Mouse (Mus musculus): Measurements from ENCODE around the gene Fstl3.

Fstl3 gene

DNA sequence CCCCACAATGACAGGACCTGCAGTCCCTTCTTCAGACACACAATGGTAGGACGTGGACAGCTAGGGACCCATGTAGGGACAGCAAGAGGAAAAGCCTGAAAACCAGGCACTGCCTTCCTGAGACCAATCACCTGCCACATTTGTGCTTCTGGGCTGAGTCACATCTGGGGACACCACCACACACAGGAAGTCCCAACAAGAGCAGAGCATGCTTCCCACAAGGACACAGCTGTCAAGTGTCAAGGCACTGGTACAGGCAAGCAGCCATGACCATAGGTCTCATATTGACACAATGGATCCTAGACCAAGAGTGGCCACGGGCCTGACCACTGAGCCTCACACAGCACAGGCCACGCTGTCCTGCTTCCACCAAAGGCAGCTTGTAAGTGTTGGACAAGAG lies 14.2 kb upstream of the Fstl3 start:
- no peak for DNase-seq

DNA sequence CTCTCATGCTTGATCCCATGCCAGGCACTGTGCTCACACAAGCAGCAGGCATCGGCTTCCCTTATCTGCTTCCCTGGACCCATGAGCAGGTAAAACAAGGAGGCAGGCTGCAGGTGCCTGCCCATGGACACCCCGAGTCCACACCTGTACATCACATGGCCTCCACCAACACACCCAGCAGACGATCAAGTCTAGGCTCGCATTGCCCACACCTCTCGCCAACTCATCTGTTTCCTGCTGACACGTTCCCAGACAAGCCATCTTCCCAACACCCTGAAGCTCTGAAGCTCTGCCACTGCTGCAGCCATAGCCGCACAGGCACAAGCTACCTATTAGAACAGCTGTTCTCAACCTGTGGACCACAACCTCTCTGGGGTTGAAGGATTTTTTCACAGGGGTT lies 12.8 kb upstream of the Fstl3 start:
- no peak for DNase-seq

DNA sequence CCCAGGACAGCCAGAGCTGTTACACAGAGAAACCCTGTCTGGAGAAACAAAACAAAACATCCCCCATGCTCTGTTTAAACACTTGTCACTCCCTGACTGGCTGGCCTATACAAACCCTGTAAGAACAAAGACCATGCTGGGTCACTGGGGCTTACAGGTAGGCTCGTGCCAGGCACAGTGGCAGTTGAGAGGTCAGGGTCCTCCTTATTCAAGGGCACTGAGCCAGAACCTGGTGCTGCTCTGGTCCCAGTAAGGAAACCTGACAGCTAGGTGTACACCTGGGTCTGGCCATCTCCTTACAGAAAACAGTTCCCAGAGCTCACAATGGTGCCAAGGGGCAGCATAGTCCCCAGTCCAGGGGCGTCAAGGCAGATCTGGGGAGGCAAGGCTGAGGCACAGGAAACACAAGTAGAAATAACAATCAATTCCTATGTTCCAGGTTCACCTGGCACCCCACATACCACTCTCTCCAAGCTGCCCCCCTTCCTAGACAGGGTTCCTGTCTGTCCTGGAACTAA lies 11.8 kb upstream of the Fstl3 start:
- no peak for DNase-seq

DNA sequence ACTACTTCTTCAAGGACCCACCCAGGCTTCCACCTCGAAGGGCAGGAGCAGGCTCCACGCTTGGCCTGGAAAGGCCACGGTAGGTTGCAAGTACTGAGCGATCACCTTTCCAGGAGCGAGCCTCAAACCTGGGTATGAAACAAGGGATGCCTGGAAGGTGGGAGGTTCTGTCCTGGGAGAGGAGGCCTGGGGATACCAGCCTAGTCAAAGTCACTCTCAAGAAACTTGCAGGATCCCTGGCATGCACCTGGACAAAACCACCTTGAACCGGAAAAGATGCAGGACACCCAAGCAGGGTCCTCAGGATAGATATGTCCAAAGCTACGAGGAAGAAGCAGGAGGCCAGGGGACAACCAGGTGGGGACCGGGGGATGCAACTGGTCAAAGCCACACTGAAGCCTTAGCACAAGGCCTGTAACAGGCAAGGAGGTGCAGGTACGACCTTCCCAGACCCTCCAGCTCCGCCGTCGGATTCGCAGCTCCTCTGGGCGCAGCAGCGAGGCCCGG lies 11.0 kb upstream of the Fstl3 start:
- no peak for DNase-seq

DNA sequence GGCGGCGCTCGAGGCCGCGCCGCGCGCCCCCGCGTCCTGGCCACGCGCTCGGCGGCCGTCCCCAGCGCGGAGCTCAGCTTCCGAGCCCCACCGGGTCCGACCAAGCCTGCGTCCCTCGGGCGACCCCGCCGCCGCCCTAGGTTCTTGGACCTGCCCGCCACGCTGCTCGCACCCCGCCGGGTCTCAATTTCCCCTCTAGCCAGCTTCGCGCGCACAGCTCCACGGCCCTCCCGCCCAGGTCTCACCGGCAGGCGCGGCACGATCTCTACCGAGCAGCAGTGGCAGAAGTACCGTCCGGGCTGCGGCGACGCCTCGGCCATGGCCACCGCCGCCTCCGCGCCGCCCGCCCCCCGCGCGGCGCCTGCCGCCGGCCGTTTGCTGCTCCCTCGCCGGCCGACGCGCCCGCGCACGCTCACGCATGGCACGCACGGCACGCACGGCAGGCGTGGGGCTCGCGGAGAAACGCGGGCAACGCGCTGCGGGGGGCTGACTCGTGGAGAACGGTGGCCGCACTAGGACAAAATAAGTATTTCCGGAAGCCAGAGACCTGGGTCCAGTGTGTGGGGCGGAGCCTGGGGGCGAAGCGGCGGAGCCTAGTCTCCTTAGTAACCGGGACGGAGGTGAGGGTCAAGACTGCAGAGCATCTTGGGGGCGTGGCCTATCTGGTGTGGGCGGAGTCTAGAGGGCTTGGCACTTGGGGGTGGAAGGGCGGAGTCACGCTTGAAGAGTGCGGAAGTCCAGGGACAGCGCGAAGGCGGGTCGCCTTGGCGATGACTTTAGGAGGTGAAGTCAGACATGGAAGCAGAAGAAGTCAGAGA lies 10.4 kb upstream of the Fstl3 start, which contains the start of gene Rnf126:
Gene Rnf126, minus strand, starts transcription at position 445 of the 818 bp plus-strand sequence.
- peak; percentile 100 for DNase-seq

DNA sequence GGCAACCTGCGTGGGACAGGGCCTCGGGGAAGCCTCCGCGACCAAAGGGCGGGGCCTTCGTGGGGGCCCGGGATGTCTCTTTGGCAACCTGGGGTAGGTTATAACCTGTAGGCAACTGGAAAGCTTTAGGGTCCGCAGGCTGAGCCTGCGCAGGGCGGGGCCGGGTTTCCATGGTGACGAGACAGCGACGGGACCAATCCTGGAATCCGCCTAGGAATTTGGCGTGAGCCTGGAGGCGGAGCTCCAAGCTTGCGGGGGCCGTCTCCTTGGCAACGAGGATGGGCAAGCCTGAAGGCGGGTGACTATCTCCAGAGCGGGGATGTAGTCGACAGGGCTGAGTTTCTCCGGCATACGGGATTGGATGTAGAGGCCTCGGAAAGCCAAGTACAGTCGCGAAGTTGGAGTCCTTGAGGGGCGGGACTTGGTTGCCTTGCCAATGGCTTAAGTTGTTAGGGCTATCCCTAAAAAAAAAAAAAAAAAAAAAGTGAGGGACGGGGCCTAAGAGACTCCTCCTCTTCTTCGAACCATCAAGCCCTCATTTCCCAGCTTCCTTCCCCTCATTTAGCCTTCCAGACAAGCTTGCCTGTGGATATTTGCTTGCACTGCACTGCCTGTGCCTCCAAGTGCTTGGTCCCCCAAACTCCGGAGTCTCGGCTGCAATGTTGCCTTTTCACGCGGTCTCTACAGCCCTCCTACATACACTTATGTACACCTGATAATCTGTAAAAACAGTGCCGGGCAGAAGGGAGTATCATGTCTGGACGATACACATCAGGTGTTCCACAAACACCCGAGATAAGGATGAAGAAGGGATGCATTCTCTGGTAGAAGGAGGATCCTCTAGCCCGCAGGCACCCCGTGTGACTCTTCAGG lies 9.5 kb upstream of the Fstl3 start:
- peak; percentile 91 for DNase-seq

DNA sequence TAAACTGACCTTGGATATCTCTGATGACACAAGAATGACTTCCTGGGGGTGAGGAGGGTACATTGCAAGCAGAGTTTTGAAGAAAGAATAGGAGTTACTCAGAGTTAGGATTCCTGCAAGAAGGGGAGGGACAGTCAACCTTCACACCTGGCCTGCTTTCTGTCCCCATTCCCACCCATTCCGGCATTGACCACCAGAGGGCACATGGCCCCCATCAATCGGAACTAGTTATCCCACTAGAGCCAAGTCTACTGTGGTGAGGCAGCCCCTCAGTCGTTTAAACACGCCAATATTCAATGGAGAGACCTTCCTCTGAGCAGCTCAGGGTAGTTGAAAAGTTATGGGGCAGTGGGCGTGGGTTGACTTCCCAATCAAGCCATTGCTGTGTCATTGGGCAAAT lies 8.7 kb upstream of the Fstl3 start:
- DNase-seq = peak; percentile 79

DNA sequence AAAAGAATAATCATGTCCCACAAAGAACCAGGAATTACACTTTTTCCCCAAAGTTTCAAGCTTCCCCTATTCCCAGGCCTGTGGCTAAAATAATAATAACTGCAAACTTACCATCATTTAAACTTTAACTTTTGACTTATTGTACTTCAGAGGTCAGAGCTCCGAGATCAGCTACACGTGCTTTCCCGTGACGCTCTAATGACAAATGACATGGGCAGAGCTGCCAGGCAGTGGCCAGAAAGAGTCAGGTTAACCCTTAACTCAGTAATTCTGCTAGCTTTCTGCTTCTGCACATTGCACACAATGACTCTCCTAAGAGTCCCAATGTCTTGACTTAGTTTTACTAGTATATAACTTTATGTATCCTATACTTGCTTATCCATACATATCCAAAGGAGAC lies 7.7 kb upstream of the Fstl3 start:
- DNase-seq = no peak

DNA sequence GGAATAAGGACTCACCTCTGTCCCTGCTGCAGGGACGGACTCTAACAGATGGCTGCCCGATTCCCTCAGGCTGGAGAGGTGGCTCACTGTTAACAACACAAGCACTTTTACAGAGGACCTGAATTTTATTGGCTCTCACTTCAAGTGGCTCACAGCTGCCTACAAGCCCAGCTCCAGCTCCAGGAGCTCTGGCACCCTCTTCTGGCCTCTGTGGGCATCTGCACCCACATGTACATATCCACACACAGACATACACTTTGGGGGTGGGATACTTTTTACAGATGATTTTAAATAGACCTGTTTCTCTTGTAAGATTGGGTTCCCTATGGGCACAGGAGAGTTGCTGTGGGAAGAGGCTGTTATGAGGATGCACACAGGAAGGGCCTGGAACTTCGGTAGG lies 4.8 kb upstream of the Fstl3 start:
- no peak for DNase-seq

DNA sequence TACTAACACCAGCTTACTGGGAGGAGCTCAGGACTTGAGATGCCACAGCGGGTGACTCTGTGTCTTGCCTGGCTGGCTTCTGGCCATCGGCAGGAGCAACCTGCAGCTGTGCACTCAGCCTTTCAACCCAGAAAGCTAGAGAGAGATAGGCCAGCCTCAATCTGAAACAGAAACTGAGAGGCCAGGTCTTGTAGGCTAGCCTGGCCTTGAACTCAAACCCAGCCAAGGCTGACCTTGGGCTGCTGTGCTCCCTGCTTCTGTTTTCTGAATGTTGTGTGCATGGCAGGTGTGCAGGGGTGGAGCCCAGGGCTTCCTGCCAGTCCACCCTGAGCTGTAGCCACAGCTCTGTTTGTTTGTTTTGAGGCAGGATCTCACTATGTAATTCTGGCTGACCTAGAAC lies 3.9 kb upstream of the Fstl3 start:
- no peak for DNase-seq

DNA sequence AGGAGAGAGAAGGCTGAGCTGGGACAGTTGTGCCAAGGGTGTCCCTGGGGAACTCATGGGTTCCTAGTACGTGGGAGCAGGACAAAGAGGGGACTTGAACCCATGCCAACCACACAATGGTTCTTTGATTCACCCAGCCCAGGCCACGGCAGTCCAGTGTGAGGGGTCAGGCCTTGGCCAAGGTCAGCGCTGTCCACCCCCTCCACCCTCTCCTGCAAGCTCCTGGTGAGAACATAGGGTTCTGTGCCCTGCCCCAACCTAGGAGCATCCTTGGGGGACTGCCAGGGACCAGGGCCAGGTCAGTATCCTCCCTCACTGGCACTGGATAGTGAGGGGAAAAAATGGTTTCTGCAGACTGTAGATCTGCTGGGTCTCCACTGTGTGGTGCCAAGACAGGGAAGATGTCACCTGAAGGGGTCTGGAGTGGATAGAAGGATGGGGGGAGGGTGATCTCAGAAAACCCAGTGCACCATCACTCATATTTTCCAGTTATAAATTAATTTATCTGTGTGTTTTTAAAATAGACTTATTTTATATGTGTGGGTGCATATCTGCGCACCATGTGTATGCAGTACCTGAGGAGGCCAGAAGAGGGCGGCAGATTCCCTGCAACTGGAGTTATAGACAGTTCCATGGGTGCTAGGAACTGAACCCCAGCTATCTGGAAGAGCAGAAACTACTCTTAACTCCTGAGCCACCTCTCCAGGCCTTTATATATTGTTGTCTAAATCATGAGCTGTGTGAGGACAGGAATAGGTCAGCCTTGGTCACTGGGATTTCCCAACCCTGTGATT lies 2.4 kb upstream of the Fstl3 start:
- DNase-seq = no peak

DNA sequence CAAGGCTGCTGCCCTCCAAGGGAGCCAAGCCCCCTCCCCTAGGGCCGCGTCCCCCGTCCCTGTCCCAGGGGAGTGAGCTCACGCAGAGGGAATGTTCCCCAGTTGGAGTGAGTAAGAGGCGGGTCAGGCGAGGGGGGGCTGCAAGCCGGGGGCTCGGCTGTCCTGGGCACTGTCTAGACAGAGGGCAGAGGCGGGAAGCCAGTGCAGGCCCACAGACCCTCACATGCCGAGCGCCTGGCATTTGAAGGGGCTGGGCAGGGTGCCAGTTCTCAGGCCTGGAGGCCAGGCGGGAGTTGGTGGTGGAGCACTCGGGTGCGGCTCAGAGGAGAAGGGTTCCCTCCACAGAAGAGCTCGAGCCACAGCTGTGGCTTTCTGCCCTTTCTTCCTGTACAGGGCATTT lies 934 bp downstream of the Fstl3 start:
- DNase-seq = peak; percentile 42

DNA sequence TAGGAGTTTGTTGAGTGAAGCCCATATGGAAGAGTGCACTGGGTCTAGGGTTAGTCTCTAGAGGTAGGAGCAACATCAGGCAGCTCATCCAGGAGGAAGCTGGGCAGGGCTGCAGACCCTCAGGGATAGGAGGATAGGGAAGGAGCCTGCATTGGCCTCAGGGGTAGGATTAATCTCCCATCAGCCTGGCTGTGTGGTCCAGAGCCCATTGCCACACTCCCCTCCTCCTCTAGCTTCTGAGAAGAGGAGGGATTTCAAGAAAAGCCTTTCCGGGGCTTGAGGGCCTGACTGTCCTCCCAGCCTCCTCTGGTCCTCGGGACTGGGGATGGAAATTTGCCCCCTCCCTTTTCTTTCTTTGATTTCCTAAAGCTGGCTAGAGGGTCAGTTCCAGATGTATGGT lies 2.1 kb downstream of the Fstl3 start:
- peak; percentile 32 for DNase-seq

DNA sequence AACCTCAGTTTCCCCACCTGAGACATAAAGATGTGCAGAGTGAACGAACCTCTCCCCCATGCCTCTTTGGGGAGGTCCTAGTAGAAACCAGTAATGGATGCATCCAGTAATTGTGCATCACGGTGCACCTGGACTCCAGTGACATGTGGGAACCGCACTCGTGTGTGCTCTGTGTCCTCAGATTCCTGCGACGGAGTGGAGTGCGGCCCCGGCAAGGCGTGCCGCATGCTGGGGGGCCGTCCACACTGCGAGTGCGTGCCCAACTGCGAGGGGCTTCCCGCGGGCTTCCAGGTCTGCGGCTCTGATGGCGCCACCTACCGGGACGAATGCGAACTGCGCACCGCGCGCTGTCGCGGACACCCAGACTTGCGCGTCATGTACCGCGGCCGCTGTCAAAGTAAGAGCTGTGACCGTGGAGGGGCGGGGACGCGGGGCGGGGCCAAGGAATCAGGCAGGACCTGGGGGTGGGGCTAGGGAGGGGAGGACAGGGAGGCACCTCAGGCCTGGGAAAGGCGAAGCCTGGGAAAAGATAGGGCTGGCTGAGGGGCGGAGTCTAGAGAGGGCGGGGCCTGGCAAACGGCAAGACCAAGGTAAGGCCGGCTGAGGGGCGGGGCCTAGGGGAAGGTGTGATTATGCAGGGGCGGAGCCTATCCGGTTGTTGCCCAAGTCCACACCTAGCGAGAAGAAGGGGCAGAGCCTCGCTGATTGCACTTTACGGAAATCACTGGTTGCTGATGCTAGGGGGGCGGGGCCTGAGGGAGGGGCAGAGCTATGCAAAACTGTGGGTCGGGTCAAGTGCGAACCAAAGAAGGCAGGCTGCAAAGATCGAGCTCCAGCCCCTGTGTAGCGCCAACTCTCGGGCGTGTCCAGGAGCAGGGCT lies 3.0 kb downstream of the Fstl3 start:
- peak; percentile 97 for DNase-seq

DNA sequence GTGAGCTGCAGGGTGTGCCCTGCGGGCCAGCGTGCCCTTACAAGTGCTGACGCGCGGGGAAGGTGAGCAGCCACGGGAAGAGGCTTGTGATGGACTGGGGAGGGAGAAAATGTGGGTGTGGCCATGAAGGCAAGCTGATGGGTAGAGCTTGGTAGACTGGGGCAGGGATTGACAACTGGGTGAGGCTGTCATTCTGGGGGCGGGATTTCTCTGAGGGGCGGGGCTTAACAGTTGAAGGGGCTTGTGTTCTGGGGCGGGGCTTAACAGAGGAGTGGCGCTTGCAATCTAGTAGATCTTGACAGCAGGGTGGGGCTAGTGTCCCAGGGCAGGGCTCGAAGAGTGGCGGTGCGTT lies 3.6 kb downstream of the Fstl3 start:
- DNase-seq = no peak

DNA sequence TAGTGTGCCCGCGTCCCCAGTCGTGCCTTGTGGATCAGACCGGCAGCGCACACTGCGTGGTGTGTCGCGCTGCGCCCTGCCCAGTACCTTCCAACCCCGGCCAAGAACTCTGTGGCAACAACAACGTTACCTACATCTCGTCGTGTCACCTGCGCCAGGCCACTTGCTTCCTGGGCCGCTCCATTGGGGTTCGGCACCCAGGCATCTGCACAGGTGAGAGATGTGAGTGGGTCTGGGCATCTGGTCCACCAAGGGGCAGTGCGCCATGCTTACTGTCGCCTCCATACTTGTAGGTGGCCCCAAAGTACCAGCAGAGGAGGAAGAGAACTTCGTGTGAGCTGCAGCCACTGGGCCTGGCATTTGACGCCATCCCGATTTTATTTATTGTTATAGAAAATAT lies 4.1 kb downstream of the Fstl3 start:
- DNase-seq = no peak

DNA sequence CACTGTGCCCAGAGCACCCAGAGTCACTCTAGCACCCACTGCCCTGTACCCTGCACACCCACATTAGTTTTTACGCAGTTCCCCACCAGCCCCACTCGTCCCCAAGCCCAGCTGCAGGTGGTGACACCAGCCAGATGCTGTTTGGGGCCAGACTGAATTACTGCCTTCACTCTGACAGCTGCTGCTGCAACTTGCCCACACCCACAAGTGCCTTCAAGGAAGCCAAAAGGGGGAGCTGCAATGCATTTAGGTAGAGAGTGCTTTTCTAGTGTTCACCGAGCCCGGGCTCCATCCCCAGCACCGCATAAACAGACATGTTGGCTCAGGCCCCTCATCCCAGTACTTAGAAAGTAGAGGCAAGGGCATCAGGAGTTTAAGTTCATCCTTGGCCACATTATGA lies 4.9 kb downstream of the Fstl3 start:
- no peak for DNase-seq

DNA sequence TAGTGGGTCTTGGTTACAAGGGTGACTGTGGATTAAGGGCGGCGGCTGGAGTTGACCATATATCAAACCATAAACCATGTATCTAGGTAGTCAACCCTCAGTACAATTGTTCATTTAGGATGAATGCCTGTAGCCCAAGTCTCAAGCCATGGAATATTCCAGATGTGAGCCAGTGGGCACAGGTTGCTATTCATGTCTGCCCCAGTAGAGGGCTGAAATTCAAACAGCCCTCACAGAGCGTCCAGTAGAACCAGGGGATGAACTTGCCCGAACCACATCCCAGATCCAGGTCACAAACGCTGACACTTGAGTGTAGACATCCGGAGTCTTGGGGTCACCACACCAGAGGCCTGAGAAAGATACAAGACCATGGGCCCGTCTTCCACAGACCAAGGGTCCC lies 6.0 kb downstream of the Fstl3 start:
- DNase-seq = no peak

DNA sequence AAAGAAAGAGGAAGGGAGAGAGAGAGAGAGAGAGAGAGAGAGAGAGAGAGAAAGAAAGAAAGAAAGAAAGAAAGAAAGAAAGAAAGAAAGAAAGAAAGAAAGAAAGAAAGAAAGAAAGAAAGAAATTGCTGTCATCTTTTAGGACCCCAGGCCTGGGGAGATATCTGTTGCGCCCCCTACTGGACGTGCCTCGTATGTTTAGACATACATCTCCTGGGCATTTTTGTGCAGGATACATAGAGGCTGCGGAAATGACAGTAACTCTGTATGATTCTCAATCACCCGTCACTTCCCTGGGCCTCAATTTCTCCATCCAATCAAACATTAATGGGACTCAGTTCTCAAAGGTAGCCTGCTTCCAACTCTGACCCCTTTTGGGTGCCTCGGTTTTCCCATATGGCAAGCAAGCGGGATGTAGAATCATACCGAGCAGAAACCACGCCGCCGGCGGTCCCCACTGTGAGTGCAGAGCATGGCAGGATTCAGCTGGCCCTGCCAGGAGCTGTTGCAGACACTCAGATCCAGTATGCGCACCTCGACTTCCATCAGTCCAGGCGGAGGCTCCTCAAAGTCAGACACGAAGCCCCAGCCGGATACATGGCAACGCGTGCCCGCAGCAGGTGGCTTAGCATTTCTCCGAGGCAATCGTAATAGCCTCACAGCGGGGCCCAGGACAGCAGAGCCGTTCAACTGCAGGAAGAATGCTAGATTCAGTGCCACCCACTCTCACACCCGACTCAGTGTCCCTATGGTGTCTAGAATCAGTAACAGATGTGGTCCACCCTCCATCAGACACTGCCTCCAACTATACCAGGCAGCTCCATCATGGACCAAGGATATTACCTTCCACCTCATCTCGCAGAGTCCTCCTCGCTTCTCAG lies 7.1 kb downstream of the Fstl3 start:
- DNase-seq = peak; percentile 54

DNA sequence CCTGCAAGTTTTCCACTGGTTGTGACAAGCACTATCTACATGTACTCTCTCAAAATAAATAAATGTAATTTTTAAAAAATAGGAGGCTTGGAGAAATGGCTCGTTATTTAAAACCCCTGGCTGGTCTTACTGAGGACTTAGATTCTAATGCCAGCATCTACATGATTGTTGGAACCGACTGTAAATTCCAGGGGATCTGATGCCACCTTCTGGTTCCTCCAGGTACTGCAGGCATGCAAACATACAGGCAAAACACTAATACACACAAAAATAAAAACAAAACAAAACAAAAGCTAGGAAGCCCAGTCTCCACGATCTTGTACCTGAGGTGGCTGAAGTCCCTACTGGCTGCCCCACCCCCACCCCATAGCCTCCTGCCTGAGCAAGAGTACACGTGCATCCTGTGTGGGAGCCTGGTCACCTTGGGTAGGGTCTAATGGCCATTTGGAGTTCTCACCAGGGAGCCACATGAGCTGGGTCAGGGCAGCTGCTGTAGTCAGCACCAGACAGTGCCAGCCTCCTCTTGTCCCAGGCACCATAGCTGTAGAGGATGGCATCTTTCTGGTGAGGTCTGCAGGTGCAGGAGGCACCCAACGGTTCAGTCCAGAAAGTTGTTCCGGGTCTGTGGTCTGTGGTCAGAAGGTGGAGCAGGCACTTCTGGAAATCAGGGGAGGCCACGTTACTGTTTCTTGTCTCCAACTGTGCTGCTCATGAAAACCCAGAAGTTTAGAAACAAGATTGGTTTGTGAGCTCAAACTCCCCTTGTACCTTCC lies 11.5 kb downstream of the Fstl3 start:
- peak; percentile 85 for DNase-seq

Measured in cerebellum, adult 8-10 months (tissue).